Mouse (Mus musculus) heart, postnatal 36 days (tissue): Measurements from ENCODE around the gene Zfp653. TPM values are rescaled to one million over a fixed set of nuclear protein-coding genes. Genes with fewer than 3 reads are reported as not detected.

Experiments used
- DNase-seq, 2 experiments: peaks; one replicate each; pipeline ENCODE4 v3.0.0; 2021 to 2022
- intact Hi-C: fragments of 180-260 bp; cut with DNase I; formaldehyde crosslinking; loops from one replicate; pipeline ENCODE4 v1.15.1; 2025
- total RNA-seq, 2 experiments: library from RNA; stranded (reverse); gene quantifications; 2 replicates each; pipeline ENCODE4 v1.2.3; 2021

Zfp653 gene
- total RNA-seq: 1 to 10 TPM; 4.4 to 5.2 TPM

DNA sequence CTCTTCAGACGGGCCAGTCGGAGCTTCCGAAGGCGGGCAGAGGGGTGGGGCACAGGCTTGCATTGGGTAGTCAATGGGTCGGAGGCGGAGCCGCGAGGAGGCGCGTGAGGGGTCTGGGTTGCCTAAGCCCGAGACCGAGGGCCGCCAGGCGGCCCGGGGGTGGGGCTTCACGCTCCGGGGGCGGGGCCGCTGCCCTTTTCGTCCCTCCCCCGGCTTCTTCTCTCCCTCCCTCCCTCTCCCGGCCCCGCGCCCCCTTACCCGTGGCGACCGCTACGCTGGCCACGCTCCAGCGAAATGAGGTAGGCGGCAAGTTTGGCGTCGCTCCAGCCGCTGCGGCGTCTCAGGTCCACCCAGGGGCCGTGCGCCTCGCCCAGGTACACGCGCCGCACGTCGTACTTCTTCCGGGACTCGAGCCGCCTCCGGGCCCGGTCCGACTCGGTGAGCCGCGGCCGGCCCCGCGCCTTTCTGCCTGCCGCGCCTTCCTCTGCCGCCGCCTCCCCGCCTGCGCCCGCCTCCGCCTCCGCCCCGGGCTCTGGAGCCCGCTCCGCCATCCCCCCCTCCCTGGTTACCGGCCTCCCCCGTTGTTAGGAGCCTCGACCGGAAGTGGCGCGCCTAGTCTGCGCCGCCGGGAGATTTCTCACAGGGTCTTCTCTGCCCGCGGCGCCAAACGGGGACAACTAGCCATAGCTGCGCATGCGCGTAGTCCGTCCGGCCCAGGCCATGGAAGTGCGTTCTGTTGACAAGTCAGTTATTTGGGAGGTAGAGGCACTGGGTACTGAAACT is at the start of gene Zfp653, which contains the start of gene Gm49318:
TSS of gene Zfp653 (minus strand) at position 586 of the 783 bp plus-strand sequence.
TSS of gene Gm49318 (minus strand) at position 469 of the 783 bp plus-strand sequence.
- peak; percentile 95 for DNase-seq
- intact Hi-C loops: loop anchor here (2.0 to 10.0 kb wide), 2 partner anchors 14 to 324 kb away; partner anchors contain the start of gene Ecsit

DNA sequence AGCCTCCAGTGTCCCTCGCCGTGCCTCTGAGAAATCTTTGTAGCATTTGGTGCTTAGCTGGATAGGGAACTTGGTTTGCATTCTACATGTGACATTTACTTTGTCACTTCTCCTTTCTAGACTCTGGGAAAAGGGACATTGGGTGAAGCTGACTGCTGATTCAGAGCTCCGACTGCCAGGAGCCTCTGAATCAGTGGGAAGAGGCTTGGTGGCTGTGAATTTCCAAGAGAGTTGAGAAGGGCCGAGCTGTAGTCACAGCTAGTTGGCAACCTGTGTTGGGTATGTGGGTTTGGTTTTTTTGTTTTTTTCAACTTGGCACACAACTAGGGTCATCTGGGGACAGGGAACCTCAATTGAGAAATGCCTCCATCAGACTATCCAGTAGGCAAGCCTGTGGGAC is 48.4 kb upstream of the Zfp653 start:
- intact Hi-C loops: loop anchor here (2.0 kb wide), 1 partner anchor 17 kb away; no protein-coding TSS in a partner anchor
- no peak for DNase-seq

DNA sequence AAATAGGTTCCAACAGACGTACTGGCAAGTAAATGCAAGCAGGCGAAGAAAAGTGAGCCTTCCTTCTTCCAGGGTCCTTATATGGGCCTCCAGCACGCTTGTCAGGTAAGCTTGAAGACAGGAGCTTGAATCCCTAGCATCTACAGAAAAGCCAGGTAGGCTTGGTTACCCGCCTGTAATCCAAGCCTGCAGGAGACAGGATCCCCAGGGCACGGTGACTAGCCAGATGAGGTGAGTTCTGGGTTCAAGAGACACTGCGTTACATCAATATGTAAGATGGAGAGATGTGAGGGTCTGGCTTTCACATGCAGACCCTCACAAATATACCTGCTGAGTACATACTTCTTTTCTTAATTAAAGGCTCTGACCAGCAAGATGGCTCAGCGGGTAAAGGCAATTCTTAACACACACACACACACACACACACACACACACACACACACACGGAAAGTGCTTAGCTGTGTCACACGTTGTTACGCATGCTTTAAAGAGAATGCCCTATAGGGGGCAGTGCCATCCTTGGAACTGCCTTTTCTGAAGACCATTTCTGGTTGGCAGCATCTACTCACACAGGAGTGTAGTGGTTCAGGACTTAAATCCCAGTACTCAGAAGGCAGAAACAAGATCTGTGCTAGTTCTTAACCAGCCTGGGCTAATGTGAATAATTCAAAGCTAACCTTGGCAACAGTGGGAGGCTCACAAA is 46.7 kb upstream of the Zfp653 start:
- intact Hi-C loops: loop anchor here (2.0 kb wide), 2 partner anchors 19 to 33 kb away; partner anchors contain the start of gene Ecsit
- DNase-seq: peak; percentile 34 to 37

DNA sequence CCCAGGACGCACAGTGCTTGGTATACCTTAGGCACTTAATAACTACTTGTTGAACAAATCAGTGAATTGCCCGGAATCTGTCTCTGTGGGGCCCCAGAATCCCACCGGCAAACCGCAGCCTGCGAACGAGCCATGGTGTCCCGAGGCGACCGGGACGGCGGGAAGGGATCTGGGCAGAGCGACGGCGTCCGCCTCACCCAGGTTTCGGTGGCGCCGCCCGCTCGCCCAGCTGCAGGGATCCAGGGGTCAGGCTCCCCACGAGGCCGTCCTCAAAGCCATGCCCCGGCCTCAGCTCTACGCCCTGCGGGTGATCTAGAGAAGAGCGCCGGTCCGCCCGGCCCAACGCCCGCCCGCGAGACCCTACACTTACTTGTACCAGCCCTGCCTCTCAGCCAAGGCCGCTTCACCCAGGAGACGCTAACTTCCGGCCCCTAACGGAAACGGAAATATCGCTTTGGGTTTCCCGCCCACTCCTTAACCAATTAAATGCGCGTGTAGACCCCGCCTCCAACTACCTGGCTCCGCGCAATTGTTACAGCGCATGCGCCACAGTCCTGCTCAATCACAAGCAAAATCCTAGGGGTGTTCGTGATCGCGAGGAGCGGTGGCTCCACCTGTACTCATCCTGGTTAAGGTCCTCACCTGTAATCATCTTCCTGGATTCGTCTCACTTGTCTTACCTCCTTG is 45.7 kb upstream of the Zfp653 start, which contains the start of gene Elof1:
TSS of gene Elof1 (minus strand) at position 433 of the 687 bp plus-strand sequence.
- intact Hi-C loops: loop anchor here (2.0 kb wide), 1 partner anchor 32 kb away; the partner anchor contains the start of gene Ecsit

DNA sequence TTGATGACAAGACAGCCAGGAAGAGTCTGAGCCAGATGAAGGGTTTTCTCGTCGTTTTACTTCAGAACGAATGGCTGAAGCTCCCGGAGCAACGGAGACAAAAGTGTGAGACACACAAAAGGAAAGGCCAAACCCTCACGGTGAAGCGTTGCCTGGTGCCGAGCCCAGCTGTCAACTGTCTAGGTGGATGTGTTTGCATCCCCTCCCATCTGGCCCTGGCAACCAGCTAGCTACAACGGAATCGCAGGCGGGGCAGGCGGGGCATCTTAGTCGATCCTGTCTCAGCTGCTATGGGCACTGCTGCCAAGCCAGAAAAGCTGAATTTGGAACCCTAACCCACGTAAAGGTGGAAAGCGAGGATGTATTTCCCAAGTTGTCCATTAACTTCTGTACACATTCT is 44.9 kb upstream of the Zfp653 start:
- no peak for DNase-seq
- intact Hi-C loops: loop anchor here (2.0 kb wide), 1 partner anchor 31 kb away; the partner anchor contains the start of gene Ecsit

More for the DNA sequence above, 45.7 kb upstream of the Zfp653 start, which contains the start of gene Elof1:
- DNase-seq: peak; percentile 90

DNA sequence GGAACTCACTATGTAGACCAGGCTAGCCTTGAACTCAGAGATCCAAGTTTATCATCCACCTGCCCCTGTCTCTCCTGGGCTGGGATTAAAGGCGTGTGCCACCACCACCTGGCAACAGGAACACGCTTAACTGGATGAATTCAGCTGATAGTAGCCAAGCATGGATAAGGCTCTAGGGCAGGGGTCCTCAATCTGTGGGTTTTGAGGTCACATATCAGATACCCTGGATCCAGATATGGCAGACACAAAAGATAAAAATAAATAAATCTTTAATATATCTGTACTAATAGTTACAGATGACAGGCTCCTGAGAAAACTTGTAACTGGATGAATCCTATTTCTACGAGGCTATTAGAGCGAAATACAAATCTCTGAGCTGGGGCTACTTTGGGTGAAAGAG is 44.5 kb upstream of the Zfp653 start:
- no peak for DNase-seq
- intact Hi-C loops: loop anchor here (2.0 kb wide), 1 partner anchor 31 kb away; the partner anchor contains the start of gene Ecsit

DNA sequence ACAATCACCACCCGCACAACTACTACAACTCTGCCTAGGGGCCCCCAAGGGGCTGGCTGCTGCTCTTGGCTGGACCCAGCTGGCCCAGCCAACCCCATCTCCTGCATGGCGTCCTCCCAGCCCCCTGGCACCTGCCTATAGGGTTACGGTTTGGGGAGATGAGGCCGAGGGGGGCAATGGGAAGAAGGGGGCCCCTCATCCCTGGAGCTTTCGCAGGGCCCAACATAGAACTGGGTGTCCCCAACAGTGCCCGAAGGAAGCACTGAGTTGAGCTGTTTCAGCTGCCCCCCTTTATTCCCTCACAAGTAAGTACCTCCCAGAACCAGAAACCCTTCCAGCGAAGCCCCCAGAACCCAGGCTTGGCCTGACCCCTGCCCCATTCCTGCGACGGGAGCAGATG is 37.0 kb upstream of the Zfp653 start:
- no peak for DNase-seq

DNA sequence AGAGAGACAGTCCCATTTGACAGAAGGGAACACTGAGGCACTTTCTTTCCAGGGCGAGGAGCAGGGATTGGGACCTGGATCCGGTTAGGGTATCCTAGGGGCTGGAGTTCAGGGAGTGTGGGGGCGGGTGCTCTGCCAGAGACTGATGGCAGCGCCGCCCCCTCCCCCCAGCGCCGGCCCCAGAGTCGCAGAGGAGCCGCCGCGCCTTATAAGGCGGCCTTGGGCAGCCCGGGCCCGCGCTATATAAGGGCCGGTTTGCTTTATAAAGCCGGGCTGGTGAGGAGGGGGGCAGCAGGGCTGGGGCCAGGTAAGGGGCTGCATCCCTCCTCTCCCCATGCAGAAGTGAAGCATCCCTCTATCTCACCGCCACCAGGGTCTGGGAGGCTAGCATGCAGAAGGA is 28.7 kb upstream of the Zfp653 start:
- no peak for DNase-seq
- intact Hi-C loops: loop anchor here (2.0 kb wide), 1 partner anchor 43 kb away; no protein-coding TSS in a partner anchor

More for the DNA sequence above, 37.0 kb upstream of the Zfp653 start:
- intact Hi-C loops: no loop called here

DNA sequence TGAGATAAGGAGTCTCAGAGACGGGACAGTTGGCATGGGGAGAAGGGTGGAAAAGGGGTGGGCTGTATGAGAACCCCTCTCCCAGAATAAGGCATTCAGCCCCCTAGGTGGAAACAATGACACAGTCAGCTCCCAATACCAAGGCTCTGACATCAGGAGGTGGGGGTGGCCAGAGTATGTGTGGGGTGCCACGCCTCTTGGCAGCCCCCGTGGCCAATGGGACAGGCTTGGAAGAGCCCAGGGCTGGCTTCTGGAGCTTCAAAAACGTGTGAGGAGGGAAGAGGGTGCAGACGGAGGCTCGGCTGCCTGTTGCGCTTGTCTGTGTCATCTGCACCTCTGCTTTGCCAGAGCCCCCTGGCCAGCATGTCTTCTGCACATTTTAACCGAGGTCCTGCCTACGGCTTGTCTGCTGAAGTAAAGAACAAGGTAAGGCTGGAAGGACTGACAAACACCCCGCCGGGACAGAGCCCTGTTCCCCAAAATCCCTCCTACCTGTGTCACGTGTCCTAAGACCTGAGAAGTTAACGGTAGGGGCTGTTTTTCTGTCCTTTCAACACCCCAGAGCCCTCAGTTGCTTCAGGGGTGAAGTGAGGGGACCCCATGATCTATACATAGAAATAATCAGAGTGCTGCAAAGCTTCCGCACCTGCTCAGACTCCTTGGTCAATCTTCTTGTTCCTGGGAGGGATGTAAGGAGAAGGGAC is 28.0 kb upstream of the Zfp653 start, which contains the start of gene Cnn1:
TSS of gene Cnn1 (plus strand) at position 224 of the 704 bp plus-strand sequence.
- intact Hi-C loops: loop anchor here (2.0 kb wide), 1 partner anchor 44 kb away; no protein-coding TSS in a partner anchor
- DNase-seq: peak in 1 of 2 experiments; percentile 15

DNA sequence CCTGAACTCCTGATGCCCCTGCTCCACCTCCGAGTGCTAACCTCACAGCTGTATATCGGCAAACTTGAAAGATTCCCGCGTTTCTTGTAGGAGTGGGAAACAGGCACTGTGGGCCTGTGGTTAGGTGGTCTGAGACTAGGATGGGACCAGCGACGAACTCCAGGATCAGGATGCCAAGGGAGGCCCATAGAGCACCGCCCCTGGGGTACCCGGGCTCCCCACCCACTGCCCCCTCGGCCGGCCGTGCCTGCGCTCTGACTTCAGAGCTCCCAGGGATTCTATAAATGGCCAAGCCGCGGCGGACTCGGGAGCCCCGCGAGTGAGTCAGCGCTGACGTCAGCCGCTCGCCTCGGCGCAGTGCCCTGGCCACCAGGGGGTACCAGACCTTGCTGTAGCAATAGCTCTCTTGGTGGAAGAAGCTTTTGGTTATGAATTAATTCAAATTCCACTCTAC is 24.7 kb upstream of the Zfp653 start:
- intact Hi-C loops: no loop called here
- DNase-seq: peak; percentile 86 to 87

DNA sequence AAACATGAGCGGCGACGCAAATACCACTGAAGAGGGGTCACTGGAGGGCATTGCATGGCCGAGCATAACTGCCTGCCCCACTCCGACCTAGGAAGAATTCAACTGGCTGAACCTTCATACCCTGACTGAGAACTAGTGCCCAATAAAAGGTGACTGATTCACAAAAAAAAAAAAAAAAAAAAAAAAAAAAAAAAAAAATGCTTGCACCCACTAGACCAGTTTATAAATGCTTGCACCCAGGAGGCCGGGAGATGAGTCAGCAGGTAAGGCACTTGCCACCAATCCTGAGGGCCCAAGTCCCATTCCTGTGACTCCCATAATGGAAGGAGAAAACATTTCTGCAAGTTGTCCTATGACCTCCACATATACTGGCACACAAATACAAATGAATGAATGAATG is 21.6 kb upstream of the Zfp653 start:
- intact Hi-C loops: no loop called here
- DNase-seq: no peak

DNA sequence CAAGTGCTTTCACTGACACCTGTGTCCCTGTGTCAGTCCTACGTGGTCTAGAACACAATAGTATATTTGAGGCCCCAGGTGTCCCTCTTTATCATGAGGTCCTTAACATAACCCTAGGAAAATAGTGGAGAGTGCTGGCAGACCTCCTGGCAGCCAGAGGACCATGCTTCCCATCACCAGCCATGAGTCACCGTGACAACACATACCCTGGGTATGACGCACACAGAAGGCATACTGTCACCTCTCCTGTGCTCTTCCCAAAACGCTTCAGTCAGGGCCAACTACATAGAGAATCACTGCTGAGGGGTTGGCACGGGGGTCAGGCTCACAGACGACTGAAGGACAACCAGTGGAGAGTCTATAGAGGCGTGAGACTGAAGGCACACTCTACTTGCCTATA is 18.8 kb upstream of the Zfp653 start:
- no peak for DNase-seq

DNA sequence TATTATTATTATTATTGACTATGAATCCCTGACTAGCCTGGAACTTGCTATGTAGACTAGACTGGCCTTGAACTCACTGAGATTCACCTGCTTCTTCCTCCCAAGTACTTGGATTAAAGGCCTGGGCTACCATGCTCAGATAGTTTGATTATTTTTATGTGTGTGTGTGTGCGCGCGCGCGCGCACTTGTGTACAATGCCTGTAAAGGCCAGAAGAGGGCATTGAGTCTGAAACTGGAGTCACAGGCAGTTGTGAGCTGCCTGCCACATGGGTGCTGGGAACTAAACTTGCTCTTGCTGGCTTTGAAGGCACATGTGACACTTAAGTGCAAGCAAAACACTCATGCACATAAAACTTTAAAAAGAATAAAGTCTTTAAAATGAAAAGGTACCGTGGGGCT is 18.1 kb upstream of the Zfp653 start:
- no peak for DNase-seq
- intact Hi-C loops: loop anchor here (10.0 kb wide), 1 partner anchor 136 kb away; the partner anchor contains the start of gene Zfp809

More for the DNA sequence above, 18.8 kb upstream of the Zfp653 start:
- intact Hi-C loops: loop anchor here (10.0 kb wide), 1 partner anchor 135 kb away; the partner anchor contains the start of gene Zfp809

DNA sequence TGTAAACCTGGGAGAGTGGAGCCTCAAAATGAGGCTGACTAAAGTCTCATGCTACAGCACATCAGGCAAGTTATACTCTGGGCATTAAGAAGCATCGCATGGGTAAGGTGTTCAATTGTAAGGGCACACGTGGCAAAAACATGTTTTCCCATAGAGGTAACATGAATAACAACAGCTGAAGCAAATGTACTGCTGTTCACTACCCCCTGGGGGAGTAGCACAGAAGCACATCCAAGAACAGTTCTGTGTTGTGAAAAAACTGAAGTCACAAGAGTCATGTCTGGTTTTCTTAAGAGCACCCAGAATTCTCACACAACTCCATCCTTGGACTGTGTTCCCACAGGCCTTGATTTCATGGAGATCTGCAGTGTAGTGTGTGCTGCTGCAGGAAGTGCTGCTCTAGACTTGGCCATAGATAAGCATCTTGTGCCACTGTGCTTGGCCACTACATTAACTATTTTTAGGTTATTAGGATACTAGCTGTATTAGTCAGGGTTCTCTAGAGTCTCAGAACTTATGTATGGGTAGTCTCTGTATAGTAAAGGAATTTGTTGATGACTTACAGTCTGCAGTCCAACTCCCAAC is 15.9 kb upstream of the Zfp653 start:
- intact Hi-C loops: loop anchor here (10.0 kb wide), 1 partner anchor 138 kb away; the partner anchor contains the start of gene Zfp809

DNA sequence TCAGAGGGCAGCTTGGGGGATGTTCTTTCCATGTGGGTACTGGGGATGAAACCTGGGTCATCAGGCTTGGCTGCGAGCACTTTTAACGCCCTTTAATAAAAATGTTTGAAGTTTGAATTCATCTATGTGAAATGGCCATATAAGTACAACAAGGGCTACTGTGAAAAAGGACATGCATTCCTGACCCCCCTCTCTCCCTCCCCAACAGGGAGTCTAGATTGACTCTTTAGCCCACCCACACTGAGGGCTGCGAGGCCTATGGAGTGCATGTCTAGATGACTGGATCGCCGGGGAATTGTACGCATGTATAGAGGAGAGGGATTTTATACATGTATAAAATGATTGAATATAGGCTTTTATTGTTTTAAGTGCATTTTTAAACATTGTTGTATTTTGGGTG is 14.8 kb upstream of the Zfp653 start:
- intact Hi-C loops: loop anchor here (10.0 kb wide), 1 partner anchor 139 kb away; the partner anchor contains the start of gene Zfp809
- no peak for DNase-seq

More for the DNA sequence above, 15.9 kb upstream of the Zfp653 start:
- no peak for DNase-seq

DNA sequence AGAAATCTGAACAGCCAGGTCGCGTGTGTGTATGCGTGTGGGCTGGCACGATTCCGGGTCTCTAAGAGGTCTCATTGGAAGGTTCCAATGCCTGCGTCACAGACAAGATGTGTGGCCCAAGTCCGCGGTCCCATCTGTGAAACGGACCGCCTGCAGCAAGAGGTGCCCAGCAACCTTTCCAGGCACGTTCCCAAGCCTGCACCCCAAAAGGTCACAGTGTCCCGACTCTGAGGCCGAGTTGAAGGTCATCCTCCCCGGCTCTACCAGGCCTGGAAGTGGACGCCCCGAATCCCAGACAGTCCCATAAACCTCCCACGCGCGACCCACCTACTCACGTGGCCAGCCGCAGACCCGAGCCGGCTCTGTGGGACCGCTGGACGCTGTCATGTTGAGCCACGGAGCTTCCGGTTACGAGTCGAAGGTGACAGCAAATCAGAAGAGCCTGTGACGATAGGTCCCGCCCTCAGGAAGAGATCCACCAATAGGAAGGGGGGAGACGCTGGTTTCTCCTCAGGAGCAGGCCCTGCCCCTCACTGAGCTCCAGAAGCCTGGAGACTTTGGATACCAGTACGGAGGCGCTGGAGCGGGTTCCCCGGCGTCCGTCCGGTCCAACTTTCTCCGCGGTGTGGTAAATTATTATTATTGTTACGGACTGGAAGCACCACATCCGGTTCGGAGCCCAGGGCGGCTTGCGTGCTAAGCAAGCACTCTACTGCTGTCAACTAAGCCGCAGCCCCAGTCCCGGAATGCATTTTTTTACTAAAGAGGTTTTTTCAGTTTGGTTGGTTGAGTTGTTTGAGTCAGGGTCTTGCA is 14.1 kb upstream of the Zfp653 start, which contains the start of gene Ecsit:
TSS of gene Ecsit (minus strand) at position 417 of the 813 bp plus-strand sequence.
- intact Hi-C loops: loop anchor here (2.0 to 10.0 kb wide), 3 partner anchors 14 to 140 kb away; partner anchors contain the start of genes Elof1, Gm49318, Zfp653 and Zfp809

DNA sequence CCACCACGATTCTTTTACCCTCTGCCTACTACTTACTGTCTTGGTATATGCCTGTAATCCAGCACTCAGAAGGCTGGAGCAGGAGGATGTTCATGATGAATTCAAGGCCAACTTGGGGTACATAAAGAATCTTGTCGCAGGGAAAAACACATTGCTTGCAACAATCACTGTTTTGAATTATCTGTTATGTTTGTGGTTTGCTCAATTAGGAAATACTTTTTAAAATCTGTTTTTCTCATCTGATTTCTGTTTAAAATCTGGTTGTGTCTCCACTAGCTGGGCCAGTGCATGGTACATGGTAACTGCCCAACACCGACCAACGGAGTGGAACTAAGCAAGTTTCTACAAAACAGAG is 13.5 kb upstream of the Zfp653 start:
- DNase-seq: no peak
- intact Hi-C loops: loop anchor here (2.0 to 10.0 kb wide), 3 partner anchors 14 to 140 kb away; partner anchors contain the start of genes Elof1, Gm49318, Zfp653 and Zfp809

More for the DNA sequence above, 14.1 kb upstream of the Zfp653 start, which contains the start of gene Ecsit:
- DNase-seq: peak; percentile 90 to 91
